Mouse (Mus musculus): ENCODE measurements around the gene Man2b2. TPM values are rescaled to one million over a fixed set of nuclear protein-coding genes. Genes with fewer than 3 reads are reported as not detected.
"Not testable (repeated sequence)": the region's sequence is repeated elsewhere in the genome, so short reads cannot be mapped to it uniquely, and the experiment has no call there.

Man2b2 gene
- polyA plus RNA-seq, 1 experiment from 2014 or later: 7.7 TPM

- H3K4me3 ChIP-seq (ENCODE audit: low read depth, low read length): no peak overlapping the region
- H3K4me1 ChIP-seq (ENCODE audit: control insufficient read depth, insufficient read depth, low read length): no peaks in the 10 kb centered on the region
- no peaks in the 10 kb centered on the region for H3K36me3 ChIP-seq (replicated peaks; ENCODE audit: control insufficient read depth, insufficient read depth, low read depth, low read length)
- no peaks in the 10 kb centered on the region for H3K9me3 ChIP-seq (replicated peaks; ENCODE audit: control insufficient read depth, low read length)
- no peak overlapping the region for H3K27ac ChIP-seq (replicated peaks; ENCODE audit: low read depth, low read length)
- no peaks in the 10 kb centered on the region for H3K27me3 ChIP-seq (ENCODE audit: control insufficient read depth, insufficient read depth, low read length)
- ATAC-seq (replicated peaks; ENCODE audit: insufficient number of reproducible peaks, low FRiP score, low TSS enrichment, low read depth) (no peak), DNase-seq (ENCODE audit: low spot score) (no peak)
- 82% methylated on average over 7 of the region's 7 CpGs for WGBS
- no peak overlapping the region for H3K9ac ChIP-seq (replicated peaks; ENCODE audit: low read length)
- H3K4me2 ChIP-seq (ENCODE audit: low read depth, low read length): no peak overlapping the region
Observed at GRCm38 (mm10) chr5:36809123-36809522, 21.3 kb downstream of the Man2b2 start.

GRCm38 (mm10) chr5:36807106-36807505 lies 23.3 kb downstream of the Man2b2 start:
- Histone ChIP-seq H3K36me3 (replicated peaks; ENCODE audit: control insufficient read depth, insufficient read depth, low read depth, low read length) (no peaks in the 10 kb centered on the region), H3K4me2 (ENCODE audit: low read depth, low read length) (no peak overlapping the region), H3K4me1 (ENCODE audit: control insufficient read depth, insufficient read depth, low read length) (no peaks in the 10 kb centered on the region), H3K27me3 (ENCODE audit: control insufficient read depth, insufficient read depth, low read length) (no peaks in the 10 kb centered on the region), H3K9me3 (replicated peaks; ENCODE audit: control insufficient read depth, low read length) (no peaks in the 10 kb centered on the region), H3K27ac (replicated peaks; ENCODE audit: low read depth, low read length) (no peak overlapping the region), H3K4me3 (ENCODE audit: low read depth, low read length) (no peak overlapping the region), H3K9ac (replicated peaks; ENCODE audit: low read length) (no peak overlapping the region)
- ATAC-seq (replicated peaks; ENCODE audit: insufficient number of reproducible peaks, low FRiP score, low TSS enrichment, low read depth) (no peak), DNase-seq (ENCODE audit: low spot score) (no peak)
- 21% methylated on average over 5 of the region's 5 CpGs for WGBS

GRCm38 (mm10) chr5:36797291-36797690 lies 33.2 kb downstream of the Man2b2 start:
- Histone ChIP-seq H3K27ac (replicated peaks; ENCODE audit: low read depth, low read length) (no peak overlapping the region), H3K4me1 (ENCODE audit: control insufficient read depth, insufficient read depth, low read length) (no peaks in the 10 kb centered on the region), H3K9me3 (replicated peaks; ENCODE audit: control insufficient read depth, low read length) (no peaks in the 10 kb centered on the region), H3K4me2 (ENCODE audit: low read depth, low read length) (peak overlapping the region; percentile 47), H3K27me3 (ENCODE audit: control insufficient read depth, insufficient read depth, low read length) (no peaks in the 10 kb centered on the region), H3K36me3 (replicated peaks; ENCODE audit: control insufficient read depth, insufficient read depth, low read depth, low read length) (no peaks in the 10 kb centered on the region), H3K4me3 (ENCODE audit: low read depth, low read length) (peak overlapping the region; percentile 78), H3K9ac (replicated peaks; ENCODE audit: low read length) (no peak overlapping the region)
- 59% methylated on average over 8 of the region's 8 CpGs for WGBS
- ATAC-seq (replicated peaks; ENCODE audit: insufficient number of reproducible peaks, low FRiP score, low TSS enrichment, low read depth): no peak
- peak; percentile 15 for DNase-seq (ENCODE audit: low spot score)

- peak; percentile 50 for ATAC-seq (replicated peaks; ENCODE audit: insufficient number of reproducible peaks, low FRiP score, low TSS enrichment, low read depth)
Observed at GRCm38 (mm10) chr5:36796296-36797014, 34.0 kb downstream of the Man2b2 start, which contains the start of gene Mrfap1. Mrfap1 (minus strand) TSS chr5:36796772.

GRCm38 (mm10) chr5:36795647-36796295 lies 34.7 kb downstream of the Man2b2 start:
- peak overlapping the region; percentile 78 for H3K4me3 ChIP-seq (ENCODE audit: low read depth, low read length)
- H3K9me3 ChIP-seq (replicated peaks; ENCODE audit: control insufficient read depth, low read length); H3K27me3 ChIP-seq (ENCODE audit: control insufficient read depth, insufficient read depth, low read length); H3K4me1 ChIP-seq (ENCODE audit: control insufficient read depth, insufficient read depth, low read length); H3K36me3 ChIP-seq (replicated peaks; ENCODE audit: control insufficient read depth, insufficient read depth, low read depth, low read length): not testable (repeated sequence)
- H3K4me2 ChIP-seq (ENCODE audit: low read depth, low read length): peak overlapping the region; percentile 60
- peak overlapping the region; percentile 82 for H3K9ac ChIP-seq (replicated peaks; ENCODE audit: low read length)
- 3% methylated on average over 34 of the region's 37 CpGs for WGBS
- H3K27ac ChIP-seq (replicated peaks; ENCODE audit: low read depth, low read length): peak overlapping the region; percentile 88
- peak; percentile 54; the same call in 1 of the 2 replicates for ATAC-seq (replicated peaks; ENCODE audit: insufficient number of reproducible peaks, low FRiP score, low TSS enrichment, low read depth)
- DNase-seq (ENCODE audit: low spot score): peak; percentile 55

More at GRCm38 (mm10) chr5:36796296-36797014, 34.0 kb downstream of the Man2b2 start, which contains the start of gene Mrfap1:
- peak within 1 kb of the TSS; percentile 88 for H3K27ac ChIP-seq (replicated peaks; ENCODE audit: low read depth, low read length)
- not testable (repeated sequence) for H3K4me1 ChIP-seq (ENCODE audit: control insufficient read depth, insufficient read depth, low read length); H3K9me3 ChIP-seq (replicated peaks; ENCODE audit: control insufficient read depth, low read length); H3K27me3 ChIP-seq (ENCODE audit: control insufficient read depth, insufficient read depth, low read length); H3K36me3 ChIP-seq (replicated peaks; ENCODE audit: control insufficient read depth, insufficient read depth, low read depth, low read length)
- 0% methylated on average over 86 of the region's 90 CpGs for WGBS
- DNase-seq (ENCODE audit: low spot score): peak; percentile 96
- peak within 1 kb of the TSS; percentile 60 for H3K4me2 ChIP-seq (ENCODE audit: low read depth, low read length)
- peak within 1 kb of the TSS; percentile 78 for H3K4me3 ChIP-seq (ENCODE audit: low read depth, low read length)
- H3K9ac ChIP-seq (replicated peaks; ENCODE audit: low read length): peak within 1 kb of the TSS; percentile 82

GRCm38 (mm10) chr5:36791861-36792260 lies 38.6 kb downstream of the Man2b2 start:
- no peak overlapping the region for H3K9ac ChIP-seq (replicated peaks; ENCODE audit: low read length)
- WGBS: 77% methylated on average over 9 of the region's 9 CpGs
- no peak for ATAC-seq (replicated peaks; ENCODE audit: insufficient number of reproducible peaks, low FRiP score, low TSS enrichment, low read depth)

GRCm38 (mm10) chr5:36786052-36786451 lies 44.4 kb downstream of the Man2b2 start:
- DNase-seq (ENCODE audit: low spot score) (no peak), ATAC-seq (replicated peaks; ENCODE audit: insufficient number of reproducible peaks, low FRiP score, low TSS enrichment, low read depth) (no peak)
- Histone ChIP-seq H3K4me2 (ENCODE audit: low read depth, low read length) (no peak overlapping the region), H3K27ac (replicated peaks; ENCODE audit: low read depth, low read length) (no peak overlapping the region), H3K9me3 (replicated peaks; ENCODE audit: control insufficient read depth, low read length) (no peaks in the 10 kb centered on the region), H3K27me3 (ENCODE audit: control insufficient read depth, insufficient read depth, low read length) (no peaks in the 10 kb centered on the region), H3K36me3 (replicated peaks; ENCODE audit: control insufficient read depth, insufficient read depth, low read depth, low read length) (no peaks in the 10 kb centered on the region), H3K4me1 (ENCODE audit: control insufficient read depth, insufficient read depth, low read length) (no peaks in the 10 kb centered on the region), H3K4me3 (ENCODE audit: low read depth, low read length) (no peak overlapping the region), H3K9ac (replicated peaks; ENCODE audit: low read length) (no peak overlapping the region)
- 95% methylated on average over 5 of the region's 5 CpGs for WGBS

More at GRCm38 (mm10) chr5:36791861-36792260, 38.6 kb downstream of the Man2b2 start:
- no peak overlapping the region for H3K4me3 ChIP-seq (ENCODE audit: low read depth, low read length)
- DNase-seq (ENCODE audit: low spot score): no peak
- H3K4me1 ChIP-seq (ENCODE audit: control insufficient read depth, insufficient read depth, low read length): no peaks in the 10 kb centered on the region
- no peaks in the 10 kb centered on the region for H3K36me3 ChIP-seq (replicated peaks; ENCODE audit: control insufficient read depth, insufficient read depth, low read depth, low read length)
- no peaks in the 10 kb centered on the region for H3K9me3 ChIP-seq (replicated peaks; ENCODE audit: control insufficient read depth, low read length)
- no peak overlapping the region for H3K4me2 ChIP-seq (ENCODE audit: low read depth, low read length)
- H3K27me3 ChIP-seq (ENCODE audit: control insufficient read depth, insufficient read depth, low read length): no peaks in the 10 kb centered on the region
- H3K27ac ChIP-seq (replicated peaks; ENCODE audit: low read depth, low read length): no peak overlapping the region

- no peak overlapping the region for H3K4me3 ChIP-seq (ENCODE audit: low read depth, low read length)
- no peaks in the 10 kb centered on the region for H3K9me3 ChIP-seq (replicated peaks; ENCODE audit: control insufficient read depth, low read length)
- no peak overlapping the region for H3K9ac ChIP-seq (replicated peaks; ENCODE audit: low read length)
- H3K36me3 ChIP-seq (replicated peaks; ENCODE audit: control insufficient read depth, insufficient read depth, low read depth, low read length): no peaks in the 10 kb centered on the region
- no peaks in the 10 kb centered on the region for H3K27me3 ChIP-seq (ENCODE audit: control insufficient read depth, insufficient read depth, low read length)
- H3K27ac ChIP-seq (replicated peaks; ENCODE audit: low read depth, low read length): no peak overlapping the region
- no peaks in the 10 kb centered on the region for H3K4me1 ChIP-seq (ENCODE audit: control insufficient read depth, insufficient read depth, low read length)
- ATAC-seq (replicated peaks; ENCODE audit: insufficient number of reproducible peaks, low FRiP score, low TSS enrichment, low read depth): no peak
- DNase-seq (ENCODE audit: low spot score): no peak
- 84% methylated on average over 2 of the region's 2 CpGs for WGBS
- H3K4me2 ChIP-seq (ENCODE audit: low read depth, low read length): no peak overlapping the region
Observed at GRCm38 (mm10) chr5:36779512-36779911, 50.9 kb downstream of the Man2b2 start.
